Mouse (Mus musculus): ENCODE measurements around the gene Tex14. TPM values are rescaled to one million over a fixed set of nuclear protein-coding genes. Genes with fewer than 3 reads are reported as not detected.
"Not testable (repeated sequence)": the region's sequence is repeated elsewhere in the genome, so short reads cannot be mapped to it uniquely, and the experiment has no call there.

Tex14 gene
- 1 to 10 TPM in 1 of 2 experiments, under 1 TPM in 1; 0.34 to 1.0 TPM for total RNA-seq (2021)
- long read RNA-seq, experiment 1, partial matches to known transcripts = 0 of 3 reads
- long read RNA-seq, experiment 1, other reads (novel, unspliced or antisense) = 3 of 3 reads
- long read RNA-seq, experiment 2 = 0 reads

DNA sequence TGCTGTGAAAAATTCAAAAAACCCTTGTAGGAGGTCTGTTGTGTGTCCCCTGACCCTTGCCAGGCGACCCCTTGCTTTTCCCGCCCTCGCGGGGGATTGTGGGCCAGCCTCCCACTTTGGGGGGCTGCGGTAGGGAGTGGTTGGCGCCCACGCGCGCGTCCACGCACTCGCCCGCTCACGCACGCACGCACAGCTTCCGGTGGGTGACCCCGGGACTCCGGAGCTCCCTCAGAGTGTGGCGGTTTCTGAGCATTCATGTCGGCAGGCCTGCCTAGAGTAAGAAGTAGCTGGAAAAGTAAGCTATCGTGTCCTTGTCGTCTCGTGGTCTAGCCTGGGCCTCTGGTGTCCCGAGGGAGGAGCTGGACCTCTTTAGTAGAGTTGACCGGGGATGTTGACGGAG, at the start of gene Tex14, which contains the start of gene Rad51c:
Gene Tex14, plus strand, starts transcription at position 190 of the 400 bp plus-strand sequence.
Gene Rad51c, minus strand, starts transcription at position 79 of the 400 bp plus-strand sequence.
- no peak for DNase-seq (ENCODE audit: low spot score in 2 of 2)

DNA sequence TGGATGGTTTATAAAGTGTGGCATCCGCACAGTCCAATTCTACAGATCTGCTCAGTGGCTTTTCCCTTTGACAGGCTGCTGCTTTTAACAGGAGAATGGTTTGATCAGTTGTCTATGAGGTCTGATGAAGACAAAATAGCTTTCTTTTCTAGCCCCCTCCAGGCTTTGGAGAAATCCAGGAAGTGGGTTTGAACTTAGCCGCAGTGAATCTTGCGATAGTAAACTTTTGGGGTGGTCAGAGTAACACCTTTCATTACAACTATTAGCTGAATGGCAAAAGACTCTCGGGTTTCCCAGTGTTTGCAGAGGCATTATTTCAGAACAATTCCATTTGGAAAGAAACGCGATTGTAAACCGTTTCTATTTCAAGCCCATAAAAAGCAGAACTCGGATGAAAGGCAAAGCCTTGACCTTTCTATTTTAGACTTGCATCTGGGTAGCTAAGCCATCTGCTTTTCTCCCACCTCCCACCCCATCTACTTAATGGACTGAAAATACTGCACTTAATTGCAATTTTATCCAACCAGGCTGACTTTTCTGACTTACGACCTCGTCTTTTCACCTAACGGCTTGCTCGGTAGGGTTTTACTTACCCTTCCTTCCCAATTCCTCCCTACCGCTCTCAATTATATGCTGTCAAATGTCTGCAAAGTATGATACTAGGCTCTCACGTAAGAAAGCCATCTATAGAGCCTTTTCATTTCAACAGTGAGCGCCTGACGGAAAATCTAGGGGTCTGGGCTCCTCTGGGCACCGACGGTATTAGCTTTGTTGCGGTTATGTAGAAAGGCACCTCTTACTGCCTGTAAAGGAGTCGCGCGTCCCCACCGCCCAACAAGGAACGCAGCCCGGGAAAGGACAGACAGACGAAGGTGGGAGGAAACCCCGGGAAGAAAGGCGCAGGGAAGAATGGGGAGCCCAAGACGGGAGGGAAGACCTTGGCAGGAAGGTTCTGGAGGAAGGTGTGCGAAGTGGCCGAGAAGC, 47.3 kb upstream of the Tex14 start:
- peak in 1 of 2 experiments; percentile 5 for DNase-seq (ENCODE audit: low spot score in 2 of 2)

DNA sequence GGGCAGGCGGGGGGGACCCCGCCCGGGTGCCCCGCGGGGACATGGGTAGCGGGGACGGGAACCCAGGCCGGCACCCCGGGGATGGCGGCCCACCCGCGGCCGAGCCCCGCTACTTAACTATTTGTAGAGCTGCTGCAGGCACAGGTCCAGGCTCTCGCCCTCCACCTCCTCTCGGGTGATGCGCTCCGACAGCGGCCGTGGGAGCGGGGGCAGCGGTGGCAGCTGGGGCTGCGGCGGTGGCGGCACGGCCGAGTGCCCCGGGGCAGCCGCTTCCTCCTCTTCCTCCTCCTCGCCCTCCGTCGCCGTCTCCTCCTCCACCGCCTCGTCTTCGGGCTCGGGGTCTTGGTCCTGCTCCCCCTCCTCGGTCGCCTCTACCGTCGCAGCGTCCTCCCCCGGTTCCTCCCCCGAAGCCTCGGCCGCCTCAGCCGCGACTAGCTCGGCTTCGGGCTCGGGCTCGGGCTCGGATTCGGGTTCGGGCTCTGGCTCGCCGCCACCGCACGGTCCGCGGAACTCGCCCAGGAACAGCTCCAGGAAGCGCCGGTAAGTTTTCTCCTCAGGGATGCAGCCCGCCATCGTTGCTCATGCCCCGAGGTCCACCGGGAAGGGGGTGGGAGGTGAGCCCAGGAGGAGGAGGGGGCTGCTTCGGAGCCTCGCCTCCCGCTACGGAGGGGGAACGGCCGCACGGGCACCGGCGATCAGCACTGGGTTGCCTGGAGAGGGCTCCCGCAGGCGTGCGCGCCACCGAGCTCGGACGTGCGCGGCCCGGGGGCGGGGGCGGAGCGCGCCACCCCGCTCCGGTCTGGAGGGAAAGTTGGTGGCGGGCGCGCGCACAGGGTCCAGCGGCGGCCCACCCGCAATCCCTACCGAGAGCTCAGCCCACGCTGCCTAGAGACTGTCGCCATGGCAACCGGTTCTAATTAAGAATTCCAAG, 46.3 kb upstream of the Tex14 start, which contains the start of gene Ppm1e:
Gene Ppm1e, minus strand, starts transcription at position 693 of the 931 bp plus-strand sequence.
- DNase-seq (ENCODE audit: low spot score in 2 of 2) = peak; percentile 56 to 64

DNA sequence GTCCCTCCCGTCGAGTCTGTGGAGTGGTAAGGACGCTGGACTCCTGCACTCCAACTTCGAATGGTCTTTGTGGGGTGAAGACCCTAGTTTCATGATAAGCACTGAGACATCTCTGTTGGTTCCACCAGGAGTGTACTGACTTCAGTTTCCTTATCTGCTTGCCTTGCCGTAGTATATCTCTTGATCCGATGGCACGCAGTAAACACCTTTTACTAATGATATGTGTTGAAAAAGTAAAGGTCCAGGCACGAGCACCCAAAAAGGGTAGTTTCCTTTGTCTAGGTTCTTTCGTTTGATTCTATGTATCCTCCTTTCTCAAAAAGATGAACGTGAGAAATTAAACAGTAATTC, 45.6 kb upstream of the Tex14 start:
- no peak for DNase-seq (ENCODE audit: low spot score in 2 of 2)

DNA sequence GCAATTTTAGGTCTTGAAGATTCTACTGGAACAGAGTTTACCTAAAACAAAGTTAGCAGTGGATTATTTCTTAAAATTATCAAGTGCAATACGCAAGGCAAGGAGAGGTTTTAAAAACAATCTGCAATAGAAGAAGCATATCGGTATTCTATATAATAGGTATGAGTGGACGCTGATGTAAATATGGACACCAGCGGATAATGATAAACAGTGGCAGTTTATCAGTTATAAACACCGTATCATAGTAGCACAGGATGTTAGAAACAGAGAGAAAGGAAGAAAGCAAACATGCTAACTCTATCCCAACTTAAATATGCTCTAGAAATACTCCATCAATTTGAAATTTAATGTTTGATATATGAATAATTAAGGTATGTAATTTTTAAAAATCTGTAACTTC, 39.7 kb upstream of the Tex14 start:
- no peak for DNase-seq (ENCODE audit: low spot score in 2 of 2)

DNA sequence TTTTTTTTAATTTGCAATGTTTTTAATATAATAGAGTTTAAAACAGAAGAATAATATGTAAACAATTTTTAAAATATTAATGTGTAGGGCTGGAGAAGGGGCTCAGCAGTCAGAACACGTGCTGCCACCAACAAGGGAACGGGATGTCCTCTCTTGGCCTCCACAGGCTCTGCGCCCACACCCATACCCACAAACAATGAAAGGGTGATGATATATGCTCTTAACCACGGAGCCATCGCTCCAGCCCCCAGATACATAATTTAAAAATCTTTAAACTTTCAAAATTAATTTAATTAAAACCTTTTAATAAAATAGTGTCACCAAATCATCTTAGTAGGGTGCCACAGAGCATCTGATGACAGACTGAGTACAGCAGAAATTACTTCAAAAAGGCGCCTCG, 37.8 kb upstream of the Tex14 start:
- no peak for DNase-seq (ENCODE audit: low spot score in 2 of 2)

DNA sequence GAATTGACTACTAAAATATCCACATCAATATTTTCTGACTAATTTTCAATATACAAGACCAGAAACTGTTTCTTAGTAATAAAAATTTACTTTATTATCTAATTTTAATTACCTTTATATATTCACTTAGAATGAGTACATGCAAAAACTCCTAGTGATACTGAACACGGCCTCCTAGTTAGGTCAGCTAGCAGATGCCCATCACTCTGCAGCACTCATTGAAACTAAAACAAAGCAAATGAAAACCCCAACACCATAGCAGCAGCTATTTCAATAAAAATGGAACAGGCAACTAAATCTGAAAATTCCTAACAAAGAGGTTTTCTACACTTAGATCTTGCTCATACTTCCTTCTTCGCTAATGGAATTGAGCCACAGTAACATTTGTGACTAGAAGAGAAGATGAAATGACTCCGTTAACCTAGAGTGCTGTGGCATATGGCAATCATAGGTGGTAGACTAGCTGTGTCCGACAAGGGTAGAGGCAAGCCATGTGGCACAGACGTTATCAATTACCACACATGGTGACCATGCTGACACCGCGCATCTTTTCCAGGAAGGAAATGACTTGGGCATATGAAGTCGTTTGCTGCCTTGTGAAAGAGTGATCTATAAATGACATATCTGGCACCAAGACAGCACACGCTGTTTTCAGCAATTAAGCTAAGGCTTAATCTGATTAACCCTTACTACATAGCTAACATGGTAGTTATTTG, 36.8 kb upstream of the Tex14 start:
- no peak for DNase-seq (ENCODE audit: low spot score in 2 of 2)

DNA sequence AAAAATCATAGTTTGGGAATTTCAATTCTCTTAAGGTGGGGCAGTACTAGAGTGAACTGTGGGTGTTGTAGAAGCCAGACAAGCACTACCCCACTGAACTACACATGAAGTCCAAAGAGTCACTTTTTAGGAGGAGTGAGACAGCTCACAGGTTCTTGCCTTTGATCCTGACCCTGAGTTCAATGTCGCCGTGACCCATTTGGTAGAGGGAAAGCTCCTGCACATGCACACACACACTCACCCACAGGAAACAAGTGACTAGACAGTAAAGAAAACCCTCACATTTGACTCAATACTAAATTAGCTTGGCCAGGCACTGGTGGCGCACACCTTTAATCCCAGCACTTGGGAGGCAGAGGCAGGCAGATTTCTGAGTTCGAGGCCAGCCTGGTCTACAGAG, 20.3 kb upstream of the Tex14 start:
- no peak for DNase-seq (ENCODE audit: low spot score in 2 of 2)

GRCm38 (mm10) chr11:87385676-87386075, 19.2 kb upstream of the Tex14 start:
- no peak for DNase-seq (ENCODE audit: low spot score in 2 of 2)

- peak in 1 of 2 experiments; percentile 7 for DNase-seq (ENCODE audit: low spot score in 2 of 2)
Measured at GRCm38 (mm10) chr11:87393855-87394254, 11.0 kb upstream of the Tex14 start.

DNA sequence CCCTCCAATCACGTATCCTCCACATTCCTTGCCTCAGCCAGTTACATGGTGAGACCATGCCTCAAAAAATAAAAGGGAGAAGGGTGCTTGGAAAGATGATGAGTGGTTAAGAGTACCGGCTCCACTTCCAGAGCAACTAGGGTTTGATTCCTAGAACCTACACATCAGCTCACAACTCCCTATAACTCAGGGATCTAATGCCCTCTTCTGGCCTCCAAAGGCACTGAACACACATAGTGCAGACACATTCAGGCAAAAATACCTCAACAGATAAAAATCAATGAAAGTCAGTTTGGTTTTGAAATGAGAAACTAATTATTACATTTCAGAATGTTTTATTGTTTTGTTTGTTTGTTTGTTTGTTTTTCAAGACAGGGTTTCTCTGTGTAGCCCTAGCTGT, 6.5 kb upstream of the Tex14 start:
- DNase-seq (ENCODE audit: low spot score in 2 of 2) = no peak

DNA sequence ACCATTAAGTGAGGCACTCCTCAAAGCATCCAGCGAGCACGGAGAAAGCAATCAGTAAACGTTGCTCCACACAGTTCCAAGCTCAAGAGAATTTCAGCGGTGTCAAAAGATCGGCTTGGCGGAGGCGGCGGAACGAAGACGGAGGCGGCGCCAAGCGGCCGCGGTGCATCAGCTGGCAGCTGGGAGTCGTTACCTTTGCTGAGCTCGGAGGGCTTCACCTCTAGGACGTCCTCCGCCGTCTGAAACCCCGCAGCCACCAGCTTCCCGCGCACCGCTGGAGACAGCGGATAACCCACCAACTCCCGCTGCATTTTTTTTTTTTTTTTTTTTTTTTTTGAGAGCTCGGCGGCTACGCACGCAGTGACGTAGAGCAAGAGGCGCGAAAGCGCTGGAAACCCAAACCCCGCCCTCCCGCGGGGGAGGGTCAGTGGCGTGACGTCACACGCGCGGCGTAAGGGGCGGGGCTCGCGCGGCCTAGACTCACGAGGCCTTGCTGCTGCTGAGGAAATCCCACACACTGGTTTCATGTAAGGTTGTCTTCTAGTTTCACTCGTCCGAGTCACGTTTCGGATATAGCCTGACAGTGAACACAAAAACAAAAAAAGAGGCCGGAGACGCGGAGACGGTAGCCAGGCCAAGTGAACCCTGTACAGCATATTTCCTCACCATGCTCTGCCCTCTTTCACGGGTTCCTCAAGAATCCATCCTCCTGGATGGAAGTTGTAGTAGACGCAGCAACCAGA, 583 bp upstream of the Tex14 start:
- DNase-seq (ENCODE audit: low spot score in 2 of 2) = peak; percentile 92 to 97

DNA sequence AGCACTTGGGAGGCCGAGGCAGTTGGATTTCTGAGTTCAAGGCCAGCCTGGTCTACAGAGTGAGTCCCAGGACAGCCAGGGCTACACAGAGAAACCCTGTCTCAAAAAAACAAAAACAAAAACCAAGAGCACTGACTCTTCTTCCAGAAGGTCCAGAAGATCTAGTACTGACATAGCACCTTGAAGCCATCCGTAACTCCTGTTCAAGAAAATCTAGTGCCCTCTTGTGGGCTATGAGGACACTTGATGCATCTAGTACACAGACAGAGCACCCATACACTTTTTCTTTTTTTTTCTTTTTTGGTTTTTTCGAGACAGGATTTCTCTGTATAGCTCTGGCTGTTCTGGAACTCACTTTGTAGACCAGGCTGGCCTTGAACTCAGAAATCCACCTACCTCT, 8.5 kb downstream of the Tex14 start:
- not testable (repeated sequence) for DNase-seq (ENCODE audit: low spot score in 2 of 2)

DNA sequence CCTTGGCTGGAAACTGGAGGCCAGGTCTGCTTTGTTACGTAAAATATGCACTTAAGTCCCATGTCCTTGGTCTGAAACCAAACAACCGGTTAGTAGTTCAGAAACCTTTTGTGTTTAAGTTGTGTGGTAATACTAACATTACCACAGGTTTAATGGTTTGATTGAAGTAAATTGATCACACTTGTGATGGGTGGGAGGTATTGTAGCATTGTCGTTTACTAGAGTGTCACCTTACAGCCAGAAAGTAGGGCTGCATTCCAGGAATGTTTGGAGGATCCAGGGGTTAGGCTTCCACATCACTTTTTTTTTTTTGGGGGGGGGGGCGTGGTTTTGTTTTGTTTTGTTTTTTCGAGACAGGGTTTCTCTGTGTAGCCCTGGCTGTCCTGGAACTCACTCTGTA, 11.3 kb downstream of the Tex14 start:
- no peak for DNase-seq (ENCODE audit: low spot score in 2 of 2)

GRCm38 (mm10) chr11:87420861-87421260, 16.0 kb downstream of the Tex14 start:
- DNase-seq (ENCODE audit: low spot score in 2 of 2) = no peak

- no peak for DNase-seq (ENCODE audit: low spot score in 2 of 2)
Measured at GRCm38 (mm10) chr11:87421760-87422201, 16.9 kb downstream of the Tex14 start.

DNA sequence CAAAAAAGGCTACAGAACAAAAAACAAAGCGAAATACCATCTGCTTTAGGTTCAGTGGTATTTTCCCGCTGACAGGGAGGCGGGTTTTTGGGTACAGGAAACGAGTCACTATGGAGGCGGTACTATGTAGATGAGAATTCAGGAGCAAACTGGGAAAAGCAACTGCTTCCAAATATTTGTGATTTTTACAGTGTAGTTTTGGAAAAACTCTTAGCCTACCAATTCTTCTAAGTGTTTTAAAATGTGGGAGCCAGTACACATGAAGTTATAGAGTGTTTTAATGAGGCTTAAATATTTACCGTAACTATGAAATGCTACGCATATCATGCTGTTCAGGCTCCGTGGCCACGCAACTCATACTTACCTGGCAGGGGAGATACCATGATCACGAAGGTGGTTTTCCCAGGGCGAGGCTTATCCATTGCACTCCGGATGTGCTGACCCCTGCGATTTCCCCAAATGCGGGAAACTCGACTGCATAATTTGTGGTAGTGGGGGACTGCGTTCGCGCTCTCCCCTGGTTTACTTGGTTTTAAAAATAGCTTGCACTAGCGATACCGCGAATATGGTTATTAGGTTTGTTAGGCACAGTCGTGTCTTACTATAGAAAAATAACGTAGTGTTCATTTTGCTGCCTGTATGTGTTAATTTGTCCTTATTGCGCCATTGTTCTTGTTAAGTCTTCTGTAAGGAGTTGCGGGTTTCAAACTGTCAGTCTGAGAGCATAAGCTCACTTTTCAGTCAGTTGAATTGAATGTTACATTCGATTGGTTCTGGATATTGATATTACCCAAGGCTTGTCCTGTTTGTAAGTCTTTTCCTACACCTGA, 17.9 kb downstream of the Tex14 start:
- peak; percentile 43 to 60 for DNase-seq (ENCODE audit: low spot score in 2 of 2)

DNA sequence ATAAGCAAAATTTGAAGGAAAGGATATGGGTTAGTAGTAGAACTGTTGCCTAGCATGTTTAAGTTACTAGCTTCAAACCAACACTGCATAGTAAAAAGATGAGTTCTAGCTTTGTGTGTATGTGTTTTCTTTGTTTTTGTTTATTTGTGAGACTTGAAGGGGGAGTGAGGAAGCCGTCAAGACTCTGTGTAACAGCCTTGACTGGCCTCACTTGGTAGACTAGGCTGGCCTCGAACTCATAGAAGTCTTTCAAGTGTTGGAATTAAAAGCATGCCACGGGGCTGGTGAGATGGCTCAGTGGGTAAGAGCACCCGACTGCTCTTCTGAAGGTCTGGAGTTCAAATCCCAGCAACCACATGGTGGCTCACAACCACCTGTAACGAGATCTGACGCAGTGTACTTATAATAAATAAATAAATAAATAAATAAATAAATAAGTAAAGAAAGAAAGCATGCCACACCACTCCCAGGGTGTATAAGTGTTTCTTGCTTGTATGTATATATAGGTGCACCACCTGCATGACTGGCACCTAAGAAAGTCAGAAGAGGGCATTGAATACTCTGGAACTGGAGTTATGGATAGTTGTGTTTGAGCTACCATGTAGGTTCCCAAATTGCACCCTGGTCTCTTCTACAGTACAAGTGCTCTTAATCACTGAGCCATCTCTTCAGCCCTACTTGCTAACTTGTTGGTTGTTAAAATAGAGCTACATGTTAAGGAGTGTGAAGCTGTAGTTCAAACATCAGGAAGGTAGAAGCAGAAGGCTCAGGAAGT, 18.9 kb downstream of the Tex14 start:
- no peak for DNase-seq (ENCODE audit: low spot score in 2 of 2)

All from adrenal gland, postnatal 4 days (tissue).